Mouse (Mus musculus): ENCODE results near the gene Gng12. TPM values are rescaled to one million over a fixed set of nuclear protein-coding genes. Genes with fewer than 3 reads are reported as not detected.
A peak's percentile ranks its signal among the peaks of the same experiment; 100 is the strongest.
"Not testable (repeated sequence)": the region's sequence is repeated elsewhere in the genome, so short reads cannot be mapped to it uniquely, and the experiment has no call there.

Gene Gng12
- total RNA-seq, 2 experiments from 2014 or later, result 116 to 151 TPM

DNA sequence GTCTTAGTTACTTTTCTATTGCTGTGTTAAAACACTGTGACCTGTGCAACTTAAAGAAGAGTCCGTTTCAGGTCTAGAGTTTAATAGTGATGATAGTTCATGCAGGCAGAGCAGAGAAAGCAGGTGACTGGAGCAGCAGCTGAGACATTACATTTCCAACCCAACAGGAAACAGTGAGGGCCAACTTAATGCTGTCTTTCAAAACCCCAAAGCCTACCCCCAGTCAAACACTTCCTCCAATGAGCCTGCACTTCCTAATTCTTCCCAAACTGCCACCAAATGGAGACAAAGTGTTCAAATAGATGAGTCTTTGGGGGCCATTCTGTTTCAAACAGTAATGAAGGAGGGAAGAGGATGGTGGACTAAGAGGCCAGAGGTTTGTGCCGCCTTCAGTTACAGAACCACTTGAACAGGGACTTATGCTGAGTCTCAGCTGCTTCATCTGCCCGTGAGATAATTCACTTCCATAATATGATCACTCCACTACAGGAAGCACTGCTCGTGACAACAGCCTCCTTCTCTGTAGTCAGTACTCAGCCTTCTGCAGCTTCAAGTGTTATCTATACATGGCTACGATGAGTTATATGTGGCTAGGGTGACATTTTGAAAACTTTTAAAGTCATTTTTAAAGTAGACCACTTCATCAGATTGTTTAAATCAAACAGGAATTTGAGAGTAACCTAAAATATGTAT, 55.7 kb downstream of the Gng12 start:
- ATAC-seq (replicated peaks; ENCODE audit: poor library complexity, severe bottlenecking), result peak; percentile 42

DNA sequence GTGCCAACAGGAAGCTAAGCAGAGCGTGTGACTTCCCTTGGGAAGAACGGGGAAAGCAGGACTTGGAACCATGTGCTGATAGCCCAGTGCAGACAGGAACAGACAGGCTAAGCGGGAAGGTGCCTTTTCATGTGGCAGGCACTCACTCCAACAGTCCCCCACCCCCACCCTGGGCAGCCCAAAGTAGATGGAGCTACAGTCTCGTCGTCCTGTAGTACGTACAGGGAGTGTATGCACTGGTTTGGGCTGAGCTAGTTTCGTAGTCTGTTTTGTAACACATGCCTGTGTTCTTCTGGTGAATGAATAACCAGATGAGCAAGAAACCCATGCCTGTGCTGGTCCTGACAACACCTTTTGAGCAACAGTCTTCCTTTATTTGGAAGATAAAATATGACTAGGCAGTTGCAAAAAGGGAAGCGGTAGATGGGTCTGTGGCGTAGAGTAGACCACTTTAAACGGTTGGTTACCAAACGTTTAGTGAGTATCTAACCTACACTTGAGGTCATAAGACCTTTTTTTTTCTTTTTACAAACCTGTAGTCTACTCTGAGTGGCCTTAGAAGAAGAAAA, 57.8 kb downstream of the Gng12 start:
- ATAC-seq (replicated peaks; ENCODE audit: poor library complexity, severe bottlenecking), result peak; percentile 73

DNA sequence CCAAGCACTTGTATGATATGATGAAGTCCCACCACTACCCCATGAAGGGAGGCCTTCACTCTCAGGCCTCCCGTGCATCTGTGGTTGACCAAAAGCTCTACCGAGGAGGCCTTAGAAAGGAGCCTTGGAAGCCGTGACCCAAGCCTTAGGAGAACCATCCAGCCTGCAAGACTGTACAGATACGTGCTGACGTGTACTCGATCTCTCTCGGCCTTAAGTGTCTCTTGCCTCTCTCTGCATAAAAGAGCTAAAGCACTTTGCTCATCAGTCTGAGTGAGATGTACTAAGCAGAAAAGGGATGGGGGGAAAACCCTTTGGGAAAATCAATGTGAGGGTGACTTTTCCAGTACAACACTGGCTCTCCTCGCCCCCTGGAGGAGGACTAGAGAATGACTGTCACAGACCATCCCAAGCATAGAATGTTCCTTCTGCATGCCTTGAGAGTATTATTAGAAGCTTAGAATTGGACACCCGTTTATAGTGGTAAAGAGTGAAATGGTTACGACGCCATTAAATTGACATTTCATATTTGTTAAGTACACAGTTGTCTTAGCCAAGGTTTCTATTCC, 59.0 kb downstream of the Gng12 start:
- ATAC-seq (replicated peaks; ENCODE audit: poor library complexity, severe bottlenecking), result no peak

DNA sequence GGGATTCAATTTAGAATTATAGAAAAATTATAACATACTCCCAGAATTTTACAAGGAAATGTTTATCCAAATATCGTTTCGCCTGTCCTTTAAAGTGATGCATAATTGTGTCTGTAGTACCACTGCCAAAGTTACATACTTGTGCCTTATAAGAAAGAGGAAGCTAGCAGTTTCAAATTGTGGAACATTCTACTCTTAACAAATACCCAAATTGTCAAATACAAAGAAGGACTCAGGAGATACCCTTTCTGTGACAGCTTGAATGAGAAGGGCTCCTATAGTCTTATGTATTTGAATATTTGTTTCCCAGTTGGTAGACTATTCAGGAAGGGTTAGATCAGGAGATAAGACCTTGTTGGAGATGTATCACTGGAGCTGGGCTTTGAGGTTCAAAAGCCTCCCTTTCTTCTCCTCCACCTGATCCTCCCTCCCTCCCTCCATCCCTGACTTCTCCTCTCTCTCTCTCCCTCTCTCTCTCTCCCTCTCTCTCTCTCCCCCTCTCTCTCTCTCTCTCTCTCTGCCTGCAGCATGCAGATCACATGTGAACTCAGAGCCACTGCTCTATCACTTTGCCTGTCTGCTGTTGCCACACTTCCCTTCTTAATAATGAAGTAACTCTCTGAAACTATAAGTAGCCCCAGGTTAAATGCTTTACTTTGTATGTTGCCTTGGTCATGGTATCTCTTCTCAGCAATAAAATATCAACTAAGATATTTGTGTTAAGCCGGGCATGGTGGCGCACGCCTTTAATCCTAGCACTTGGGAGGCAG, 62.5 kb downstream of the Gng12 start:
- peak; percentile 60 for ATAC-seq (replicated peaks; ENCODE audit: poor library complexity, severe bottlenecking)

DNA sequence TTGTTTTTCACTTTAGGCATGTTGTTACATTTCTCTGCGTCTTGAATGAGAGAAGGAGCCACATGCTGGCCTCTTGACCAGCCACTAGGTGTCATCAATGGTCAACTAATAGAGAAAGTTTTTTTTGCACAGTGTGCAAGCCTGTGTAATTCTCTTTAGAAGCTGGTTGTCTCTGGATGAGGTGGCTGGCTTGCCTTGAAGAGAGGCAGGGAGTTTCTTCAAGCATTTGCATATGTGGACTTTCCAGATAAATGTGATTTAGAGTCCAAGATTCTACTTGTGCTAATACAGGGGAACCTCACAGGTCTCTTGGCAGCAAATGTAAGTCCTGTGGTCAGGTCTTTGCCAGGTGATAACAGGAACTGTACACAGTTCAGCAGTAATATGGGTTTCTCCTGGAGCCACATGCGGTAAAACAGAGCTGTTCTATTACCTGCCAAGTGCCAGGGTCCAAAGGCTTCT, 66.4 kb downstream of the Gng12 start:
- 0 out of 2 replicates have a peak, but pooled peaks have one; percentile 23 for ATAC-seq (replicated peaks; ENCODE audit: poor library complexity, severe bottlenecking)

DNA sequence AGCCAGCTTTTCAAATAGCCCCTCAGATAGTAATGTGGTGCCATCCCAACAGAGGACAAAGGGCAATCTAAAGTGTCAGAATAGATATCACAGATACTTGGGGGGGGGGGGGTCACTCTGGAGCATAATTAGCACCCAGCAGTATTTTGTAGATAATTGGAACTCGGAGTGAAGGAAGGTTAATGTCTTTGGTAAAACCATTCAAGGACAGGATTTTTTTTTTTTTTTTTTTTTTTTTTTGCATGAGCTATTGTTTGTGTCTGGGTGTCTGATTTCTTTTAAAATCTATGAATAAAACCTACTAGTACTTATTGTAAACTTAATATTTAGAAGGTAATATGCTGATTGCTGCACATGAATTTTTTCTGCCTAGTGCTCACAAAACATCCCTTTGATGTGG, 66.9 kb downstream of the Gng12 start:
- ATAC-seq (replicated peaks; ENCODE audit: poor library complexity, severe bottlenecking), result no peak

DNA sequence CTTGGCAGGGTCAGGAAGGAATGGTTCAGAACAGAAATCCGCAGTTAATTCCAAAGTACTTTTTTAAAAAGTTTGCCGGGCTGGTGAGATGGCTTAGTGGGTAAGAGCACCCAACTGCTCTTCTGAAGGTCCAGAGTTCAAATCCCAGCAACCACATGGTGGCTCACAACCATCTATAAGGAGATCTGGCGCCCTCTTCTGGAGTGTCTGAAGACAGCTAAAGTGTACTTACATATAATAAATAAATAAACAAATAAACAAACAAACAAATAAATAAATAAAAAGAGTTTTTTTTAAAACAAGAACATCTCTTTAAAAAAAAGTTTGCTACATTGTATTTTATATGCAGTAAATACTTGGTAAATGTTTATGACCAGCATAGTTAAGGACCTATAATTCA, 67.5 kb downstream of the Gng12 start:
- ATAC-seq (replicated peaks; ENCODE audit: poor library complexity, severe bottlenecking), result not testable (repeated sequence)

DNA sequence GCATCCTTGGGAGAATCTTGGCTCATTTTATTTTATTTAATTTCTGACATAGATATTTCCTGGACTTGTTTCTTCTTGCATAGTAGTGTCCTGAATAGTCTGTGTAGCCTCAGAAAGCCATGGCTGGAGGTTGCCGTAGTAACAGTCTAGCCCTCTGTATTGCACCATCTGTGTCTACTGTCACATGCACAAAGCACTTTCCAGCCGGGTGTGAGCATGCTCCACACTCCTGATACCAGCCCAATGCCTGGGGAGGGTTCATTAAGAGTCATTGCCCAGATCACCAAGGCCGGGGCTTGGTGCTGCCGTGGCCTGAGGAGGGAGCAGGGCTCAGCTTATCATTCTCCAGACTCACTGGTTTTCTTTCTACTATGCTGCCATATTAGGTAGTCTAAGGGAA, 68.0 kb downstream of the Gng12 start:
- ATAC-seq (replicated peaks; ENCODE audit: poor library complexity, severe bottlenecking), result peak; percentile 61

DNA sequence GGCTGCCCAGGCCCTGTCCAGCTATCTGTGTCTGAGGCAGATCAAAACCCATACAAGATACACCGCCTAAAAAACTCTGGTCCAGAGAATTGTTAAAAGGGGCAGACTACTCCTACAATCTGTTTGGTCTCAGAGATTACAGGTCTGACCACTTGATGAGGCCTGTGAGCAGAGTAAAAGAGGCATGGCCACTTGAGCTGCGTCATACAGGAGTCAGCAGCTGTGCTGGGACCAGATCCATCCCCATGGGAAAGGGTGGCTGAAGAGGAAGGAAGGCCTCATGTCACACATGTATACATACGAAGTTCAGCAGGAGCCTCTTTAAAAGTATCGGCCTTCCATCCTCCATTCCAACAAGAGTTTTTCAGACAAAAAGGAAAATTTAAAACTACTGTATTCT, 69.0 kb downstream of the Gng12 start:
- ATAC-seq (replicated peaks; ENCODE audit: poor library complexity, severe bottlenecking), result no peak

DNA sequence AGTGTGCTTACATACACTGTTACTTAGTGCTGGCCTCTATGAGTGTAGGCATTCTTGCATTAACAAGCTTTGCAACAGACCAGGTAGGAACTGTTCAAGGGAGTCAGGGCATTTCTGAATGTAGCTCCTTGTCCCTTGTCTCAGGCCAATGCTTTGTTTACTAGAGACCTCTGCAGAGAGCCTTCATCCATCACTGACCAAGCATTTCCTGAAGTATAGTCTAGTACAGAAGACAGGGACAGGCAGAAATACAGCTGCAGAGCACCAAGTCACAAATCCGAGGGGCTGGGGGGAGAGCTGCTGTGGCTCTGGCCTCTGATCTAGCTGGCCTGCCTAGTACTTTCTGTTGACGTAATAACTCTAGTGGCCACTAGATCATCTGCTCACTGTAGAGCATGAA, 71.6 kb downstream of the Gng12 start:
- no peak for ATAC-seq (replicated peaks; ENCODE audit: poor library complexity, severe bottlenecking)

DNA sequence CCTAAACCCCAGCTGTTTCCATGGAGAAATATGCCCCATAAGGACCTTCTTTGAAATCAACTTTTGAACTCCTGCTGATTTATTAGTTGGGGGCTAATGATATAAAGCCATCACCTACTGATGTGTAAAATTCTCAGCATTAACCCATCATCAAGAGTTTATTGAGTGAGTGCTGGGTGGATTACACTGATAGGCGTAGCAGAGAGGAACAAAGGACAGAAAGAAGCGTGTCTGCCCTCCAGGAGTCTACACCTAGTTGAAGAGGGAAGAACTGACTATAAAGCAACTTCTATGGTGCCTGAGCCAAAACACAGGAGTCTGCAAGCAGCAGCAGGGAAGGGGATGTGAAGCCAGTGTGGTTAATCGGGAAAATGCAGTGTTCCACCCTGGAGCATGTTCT, 73.2 kb downstream of the Gng12 start:
- ATAC-seq (replicated peaks; ENCODE audit: poor library complexity, severe bottlenecking), result no peak

DNA sequence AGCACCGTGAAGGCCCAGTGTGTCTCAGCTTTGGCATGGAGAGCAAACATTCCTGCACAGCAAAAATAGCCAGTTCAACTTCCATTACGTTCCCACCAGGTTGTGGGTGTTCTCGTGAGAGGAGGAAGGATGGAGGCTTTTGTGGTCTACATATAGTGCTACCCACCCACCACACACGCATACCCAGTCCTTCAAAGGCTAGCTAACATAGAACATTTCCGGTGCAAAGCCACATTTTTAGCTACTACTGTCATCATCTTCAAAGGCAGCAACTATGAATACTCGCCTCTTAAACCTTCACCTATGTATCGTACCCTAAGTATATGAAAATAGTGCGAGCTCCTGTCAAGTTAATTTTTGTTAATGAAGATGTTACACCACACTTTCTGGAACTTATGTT, 76.1 kb downstream of the Gng12 start:
- peak; percentile 38 for ATAC-seq (replicated peaks; ENCODE audit: poor library complexity, severe bottlenecking)

DNA sequence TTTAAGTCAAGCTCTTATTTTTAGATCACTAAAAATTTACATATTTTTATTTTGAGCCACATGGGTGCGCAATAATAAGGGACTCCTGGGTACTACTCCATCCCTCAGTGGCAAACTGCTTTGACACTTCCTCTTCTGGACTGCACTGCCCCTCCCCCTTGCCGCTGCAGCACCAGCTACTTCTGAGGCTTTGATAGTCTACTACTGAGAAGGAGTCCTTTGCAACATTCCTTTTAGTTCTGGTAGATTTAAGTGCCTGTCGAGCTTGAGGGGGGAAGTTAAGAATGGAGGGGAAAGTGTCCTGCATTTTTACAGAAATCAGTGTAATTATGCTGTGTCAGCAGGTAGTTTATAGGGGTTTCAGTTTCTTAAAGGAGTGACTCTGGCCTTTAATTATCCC, 77.0 kb downstream of the Gng12 start:
- ATAC-seq (replicated peaks; ENCODE audit: poor library complexity, severe bottlenecking), result peak; percentile 94

DNA sequence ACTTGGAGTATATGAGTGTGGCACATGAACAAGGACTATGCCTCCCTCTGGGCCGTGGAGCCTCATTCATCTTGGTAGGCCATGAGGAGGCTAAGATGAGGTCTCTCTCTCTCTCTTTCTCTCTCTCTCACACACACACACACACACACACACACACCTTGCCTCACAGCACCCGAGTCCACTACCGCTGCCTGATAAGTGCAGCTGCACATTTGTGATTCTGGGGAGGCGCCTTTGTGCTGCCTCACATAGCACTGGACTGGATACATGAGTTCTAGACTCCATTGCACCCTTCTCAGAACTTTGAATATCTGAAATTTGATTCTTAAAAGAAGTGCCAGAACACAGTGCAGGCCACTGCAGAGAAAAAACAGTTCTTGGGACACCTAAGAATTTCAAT, 79.3 kb downstream of the Gng12 start:
- no peak for ATAC-seq (replicated peaks; ENCODE audit: poor library complexity, severe bottlenecking)

DNA sequence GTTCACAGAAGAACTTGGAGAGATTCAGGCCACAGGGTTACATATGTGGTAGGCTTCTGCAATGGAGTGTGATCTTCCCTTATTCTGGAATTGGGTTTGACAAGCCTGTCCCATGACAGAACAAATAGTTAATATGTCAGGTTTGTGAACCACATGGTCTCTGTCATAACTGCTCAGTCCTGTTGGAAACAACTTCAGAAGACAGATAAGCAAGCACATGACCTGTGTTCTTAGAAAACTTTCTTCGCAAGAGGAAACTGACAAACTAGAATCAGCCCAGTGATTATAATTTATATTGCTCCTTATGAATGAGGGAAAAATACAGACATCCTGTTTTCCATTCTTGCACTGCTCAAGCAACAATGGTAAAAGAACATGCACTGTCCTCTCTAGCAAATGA, 83.0 kb downstream of the Gng12 start:
- ATAC-seq (replicated peaks; ENCODE audit: poor library complexity, severe bottlenecking), result no peak

DNA sequence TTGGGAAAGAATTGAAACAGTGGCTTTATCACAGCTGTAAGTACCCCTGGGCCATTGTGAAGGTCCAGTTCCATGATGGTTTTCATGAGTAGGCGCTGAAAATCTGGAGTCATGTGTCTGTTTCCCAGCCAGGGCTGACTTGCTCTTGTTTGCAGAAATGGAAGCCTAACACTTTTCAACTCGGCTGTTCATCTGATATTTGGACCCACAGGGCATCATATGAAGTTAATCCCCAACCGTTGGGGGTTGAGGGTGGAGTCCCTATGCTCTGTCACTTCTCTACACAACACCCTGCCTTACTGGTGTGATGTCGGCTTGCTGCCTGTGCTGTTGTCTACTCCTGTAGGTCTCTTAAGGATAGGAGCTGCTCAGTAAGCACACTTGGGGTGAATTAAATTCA, 83.8 kb downstream of the Gng12 start:
- no peak for ATAC-seq (replicated peaks; ENCODE audit: poor library complexity, severe bottlenecking)

DNA sequence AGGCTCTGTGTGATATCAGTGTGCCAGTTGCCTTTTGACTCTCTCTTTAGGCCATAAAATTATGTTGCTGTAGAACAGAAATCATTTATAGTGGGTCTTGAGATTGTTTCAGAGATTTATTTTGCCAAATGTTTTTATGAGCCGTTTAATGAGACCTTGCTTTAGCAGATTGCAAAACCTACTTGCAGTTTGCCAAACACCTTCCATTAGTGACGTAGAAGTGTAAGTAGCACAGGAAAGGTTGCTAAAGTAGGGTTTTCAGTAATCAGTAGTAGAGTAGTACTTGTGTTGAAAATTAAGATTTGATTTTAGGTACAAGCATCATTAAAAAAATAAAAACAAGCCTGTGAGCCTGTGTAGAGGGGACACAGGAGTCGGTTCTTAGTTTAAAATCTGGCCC, 85.2 kb downstream of the Gng12 start:
- no peak for ATAC-seq (replicated peaks; ENCODE audit: poor library complexity, severe bottlenecking)

DNA sequence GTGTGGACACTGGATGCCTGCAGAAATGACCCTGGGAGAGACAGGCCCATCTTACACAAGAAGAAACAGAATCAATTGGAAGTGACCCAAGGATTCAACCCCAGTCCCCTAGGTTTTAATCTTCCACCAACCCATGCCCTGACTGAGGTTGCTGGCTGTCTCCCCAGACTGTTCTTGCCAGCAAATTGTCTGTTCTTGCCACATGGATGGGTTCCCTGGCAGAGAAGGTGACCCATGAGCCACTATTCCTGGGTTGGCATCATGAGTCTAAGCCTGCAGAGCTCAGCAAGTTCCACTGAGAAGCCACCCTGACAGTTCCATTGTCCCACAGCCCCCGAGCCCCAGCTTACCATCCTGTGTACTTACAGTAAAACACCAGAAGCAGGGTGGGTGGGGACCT, 85.7 kb downstream of the Gng12 start:
- ATAC-seq (replicated peaks; ENCODE audit: poor library complexity, severe bottlenecking), result no peak

DNA sequence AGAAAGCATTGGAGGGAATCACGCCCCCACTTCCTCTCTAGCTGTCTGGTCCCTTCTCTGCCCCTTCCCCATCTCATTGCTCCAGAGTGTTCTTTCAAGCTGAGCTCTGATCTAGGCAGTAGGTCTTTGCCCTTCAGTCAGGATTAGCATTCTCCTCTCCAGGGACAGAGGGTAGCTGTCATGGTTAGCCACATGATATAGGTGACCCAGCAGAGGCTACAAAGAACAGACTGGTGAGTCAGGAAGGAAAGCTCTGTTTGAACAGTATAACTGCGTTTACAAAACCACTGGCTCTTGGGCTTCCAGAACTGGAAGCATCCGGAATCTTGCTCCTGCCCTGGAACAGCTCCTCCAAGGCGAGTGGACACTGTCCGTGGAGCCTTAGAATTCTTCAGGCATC, 87.9 kb downstream of the Gng12 start:
- ATAC-seq (replicated peaks; ENCODE audit: poor library complexity, severe bottlenecking), result peak; percentile 30; the same call in 1 of the 2 replicates

DNA sequence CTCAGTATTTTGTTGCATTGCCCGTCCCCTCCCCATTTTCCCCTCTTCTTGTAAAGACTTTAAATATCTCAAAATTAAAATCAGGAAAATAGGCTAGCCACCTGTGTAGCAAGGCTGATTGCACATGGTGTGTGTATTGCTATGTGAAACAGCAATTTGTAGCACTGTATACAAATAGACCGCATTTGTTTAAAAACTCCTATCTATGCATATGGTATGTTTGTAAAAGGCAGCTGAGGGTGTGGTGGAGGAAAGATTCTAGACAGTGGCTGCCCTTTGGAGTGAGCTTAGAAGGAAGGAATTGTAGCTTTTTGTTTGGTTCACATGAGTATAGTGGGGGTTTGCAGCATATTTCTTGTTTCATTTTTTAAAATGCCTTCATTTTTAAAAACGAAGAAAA, 88.5 kb downstream of the Gng12 start:
- no peak for ATAC-seq (replicated peaks; ENCODE audit: poor library complexity, severe bottlenecking)

DNA sequence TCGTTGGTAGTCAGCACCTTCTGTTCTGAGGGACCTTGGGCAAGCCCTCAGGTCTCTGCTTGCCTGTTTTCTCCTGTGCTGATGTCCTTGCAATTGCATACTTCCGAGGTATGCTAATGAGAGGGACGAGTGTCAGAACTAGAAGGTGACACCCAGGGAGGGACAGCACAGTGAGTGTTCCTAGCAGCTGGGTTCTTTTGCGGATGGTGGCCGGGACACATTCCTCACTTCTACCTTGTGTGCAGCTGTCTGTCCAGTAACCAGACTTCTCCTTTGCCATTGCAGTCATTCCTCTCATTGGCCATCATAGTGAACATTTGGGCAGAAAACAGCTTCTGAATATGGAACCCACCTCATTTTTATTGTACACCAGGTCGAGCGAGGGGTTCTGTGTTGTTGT, 89.3 kb downstream of the Gng12 start:
- no peak for ATAC-seq (replicated peaks; ENCODE audit: poor library complexity, severe bottlenecking)

Data from granulocyte monocyte progenitor cell, adult 5-6 weeks (primary cell).